Mouse (Mus musculus): ENCODE data around the gene Pspc1. TPM values are rescaled to one million over a fixed set of nuclear protein-coding genes. Genes with fewer than 3 reads are reported as not detected.
"Not testable (repeated sequence)": the region's sequence is repeated elsewhere in the genome, so short reads cannot be mapped to it uniquely, and the experiment has no call there.

Pspc1 gene
- total and polyA plus RNA-seq, 2 experiments from 2014 or later = 39.1 to 59.6 TPM

- peak within 1 kb of the TSS; percentile 84 for H3K9ac ChIP-seq
- H3K27me3 ChIP-seq (ENCODE audit: insufficient read depth, low read length); H3K36me3 ChIP-seq (ENCODE audit: insufficient read depth); H3K9me3 ChIP-seq (ENCODE audit: low read length): not testable (repeated sequence)
- ATAC-seq = peak; percentile 97
- H3K4me2 ChIP-seq (ENCODE audit: low read depth) = peak within 1 kb of the TSS; percentile 66
- TF ChIP-seq CTCF (IDR thresholded peaks at IDR 0.05; ENCODE audit: low read depth) = 0 out of 2 replicates have a peak, but pooled peaks have one; percentile 11
- WGBS = 1% methylated on average over 42 of the region's 72 CpGs
- H3K27ac ChIP-seq (ENCODE audit: low read depth, low read length) = peak within 1 kb of the TSS; percentile 95
- H3K4me1 ChIP-seq (ENCODE audit: insufficient read depth) = peaks cover 11% of the 10 kb centered on the region; the same call in 1 of the 2 replicates
- H3K4me3 ChIP-seq (ENCODE audit: low read depth, low read length) = peak within 1 kb of the TSS; percentile 65
- DNase-seq = peak; percentile 82
These were observed 33.7 kb upstream of the Pspc1 start, which contains the start of gene Zmym5 for GRCm38 (mm10) chr14:56811701-56812339. Zmym5 (minus strand) TSS chr14:56811716.

- H3K4me1 ChIP-seq (ENCODE audit: insufficient read depth) = peaks cover 11% of the 10 kb centered on the region; the same call in 1 of the 2 replicates
- H3K27me3 ChIP-seq (ENCODE audit: insufficient read depth, low read length); ATAC-seq; H3K9me3 ChIP-seq (ENCODE audit: low read length); H3K36me3 ChIP-seq (ENCODE audit: insufficient read depth): not testable (repeated sequence)
- H3K9ac ChIP-seq = peak overlapping the region; percentile 68
- 2% methylated on average over 31 of the region's 86 CpGs for WGBS
- peak; percentile 48 for DNase-seq
- H3K27ac ChIP-seq (ENCODE audit: low read depth, low read length) = peak overlapping the region; percentile 78
- peak overlapping the region; percentile 64 for H3K4me2 ChIP-seq (ENCODE audit: low read depth)
- peak overlapping the region; percentile 65 for H3K4me3 ChIP-seq (ENCODE audit: low read depth, low read length)
These were observed 32.9 kb upstream of the Pspc1 start for GRCm38 (mm10) chr14:56810781-56811690.

- Histone ChIP-seq H3K36me3 (ENCODE audit: insufficient read depth) (peaks cover 52% of the 10 kb centered on the region), H3K4me2 (ENCODE audit: low read depth) (no peak overlapping the region), H3K4me3 (ENCODE audit: low read depth, low read length) (no peak overlapping the region), H3K27ac (ENCODE audit: low read depth, low read length) (no peak overlapping the region), H3K4me1 (ENCODE audit: insufficient read depth) (no peaks in the 10 kb centered on the region), H3K9ac (no peak overlapping the region), H3K27me3 (ENCODE audit: insufficient read depth, low read length) (no peaks in the 10 kb centered on the region), H3K9me3 (ENCODE audit: low read length) (no peaks in the 10 kb centered on the region)
- DNase-seq = peak; percentile 55
- peak; percentile 70 for TF ChIP-seq CTCF (IDR thresholded peaks at IDR 0.05; ENCODE audit: low read depth)
- 45% methylated on average over 2 of the region's 2 CpGs for WGBS
- ATAC-seq = no peak; the same call in 1 of the 2 replicates
These were observed 15.1 kb upstream of the Pspc1 start for GRCm38 (mm10) chr14:56793243-56793642.

- 83% methylated on average over 1 of the region's 1 CpGs for WGBS
- no peak overlapping the region for H3K27ac ChIP-seq (ENCODE audit: low read depth, low read length)
These were observed 6.5 kb upstream of the Pspc1 start for GRCm38 (mm10) chr14:56784575-56784974.

GRCm38 (mm10) chr14:56778933-56779300, 801 bp upstream of the Pspc1 start:
- Histone ChIP-seq H3K36me3 (ENCODE audit: insufficient read depth) (no peaks in the 10 kb centered on the region), H3K4me3 (ENCODE audit: low read depth, low read length) (peak overlapping the region; percentile 73), H3K4me2 (ENCODE audit: low read depth) (peak overlapping the region; percentile 64), H3K9ac (peak overlapping the region; percentile 93), H3K27ac (ENCODE audit: low read depth, low read length) (peak overlapping the region; percentile 98), H3K4me1 (ENCODE audit: insufficient read depth) (peaks cover 16% of the 10 kb centered on the region; the same call in 1 of the 2 replicates), H3K27me3 (ENCODE audit: insufficient read depth, low read length) (no peaks in the 10 kb centered on the region), H3K9me3 (ENCODE audit: low read length) (no peaks in the 10 kb centered on the region)
- ATAC-seq (no peak), DNase-seq (no peak)
- no peak for TF ChIP-seq CTCF (IDR thresholded peaks at IDR 0.05; ENCODE audit: low read depth)
- WGBS = 40% methylated on average over 3 of the region's 3 CpGs

More at GRCm38 (mm10) chr14:56784575-56784974, 6.5 kb upstream of the Pspc1 start:
- TF ChIP-seq CTCF (IDR thresholded peaks at IDR 0.05; ENCODE audit: low read depth) = no peak
- no peaks in the 10 kb centered on the region for H3K36me3 ChIP-seq (ENCODE audit: insufficient read depth)
- H3K9ac ChIP-seq = no peak overlapping the region
- H3K4me3 ChIP-seq (ENCODE audit: low read depth, low read length) = no peak overlapping the region
- H3K9me3 ChIP-seq (ENCODE audit: low read length) = no peaks in the 10 kb centered on the region
- ATAC-seq = no peak
- H3K4me2 ChIP-seq (ENCODE audit: low read depth) = no peak overlapping the region
- no peaks in the 10 kb centered on the region for H3K4me1 ChIP-seq (ENCODE audit: insufficient read depth)
- no peaks in the 10 kb centered on the region for H3K27me3 ChIP-seq (ENCODE audit: insufficient read depth, low read length)
- DNase-seq = no peak

GRCm38 (mm10) chr14:56777360-56778136, 568 bp downstream of the Pspc1 start:
- Histone ChIP-seq H3K4me1 (ENCODE audit: insufficient read depth) (peaks cover 19% of the 10 kb centered on the region; the same call in 1 of the 2 replicates), H3K4me3 (ENCODE audit: low read depth, low read length) (peak overlapping the region; percentile 73), H3K4me2 (ENCODE audit: low read depth) (peak overlapping the region; percentile 64), H3K27me3 (ENCODE audit: insufficient read depth, low read length) (no peaks in the 10 kb centered on the region), H3K27ac (ENCODE audit: low read depth, low read length) (peak overlapping the region; percentile 98), H3K9ac (peak overlapping the region; percentile 93), H3K9me3 (ENCODE audit: low read length) (no peaks in the 10 kb centered on the region), H3K36me3 (ENCODE audit: insufficient read depth) (no peaks in the 10 kb centered on the region)
- 1% methylated on average over 71 of the region's 71 CpGs for WGBS
- peak; percentile 43 for ATAC-seq
- no peak for TF ChIP-seq CTCF (IDR thresholded peaks at IDR 0.05; ENCODE audit: low read depth)
- peak; percentile 65 for DNase-seq

Measured in forebrain, postnatal 0 days (tissue).